Mouse (Mus musculus) kidney, adult 2 months (tissue): Measurements from ENCODE around the gene Dnaic1.
"Not testable (repeated sequence)": the region's sequence is repeated elsewhere in the genome, so short reads cannot be mapped to it uniquely, and the experiment has no call there.

ENCODE experiments used
- CTCF ChIP-seq: fragments of 200-500 bp; conservative IDR thresholded peaks from 2 replicates; pipeline ENCODE4 v1.5.1; 2011; ENCODE audit warnings: low read depth, mild to moderate bottlenecking, control low read depth, low read length, moderate library complexity, mixed read lengths; ENCODE audit not compliant: insufficient read depth, insufficient read length
- POLR2A ChIP-seq: fragments of 200-500 bp; IDR thresholded peaks from one replicate; pipeline ENCODE4 v1.6.1; 2011; ENCODE audit warnings: low read depth, low read length, control low read depth

DNA sequence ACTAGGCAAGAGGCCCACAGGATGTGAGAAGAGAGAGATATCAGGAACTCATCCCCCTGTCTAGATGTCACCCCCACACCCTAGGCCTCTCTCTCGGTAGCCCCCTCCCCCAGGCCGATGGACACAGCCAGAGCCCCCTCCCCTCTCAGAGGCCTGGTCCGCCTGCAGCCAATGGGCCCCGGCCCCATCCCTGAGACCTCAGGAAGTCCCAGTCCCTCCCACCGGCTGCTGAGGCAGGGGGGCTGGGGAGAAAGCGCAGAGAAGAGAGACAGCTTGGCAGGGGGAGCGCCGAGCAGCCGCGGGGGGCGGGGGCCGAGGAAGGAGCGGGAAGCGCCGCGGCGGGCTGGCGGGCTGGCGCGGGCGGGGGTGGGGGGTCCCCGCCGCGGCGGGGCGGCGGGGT, 113.7 kb downstream of the Dnaic1 start:
- TF ChIP-seq CTCF, POLR2A: not testable (repeated sequence)
